Mouse (Mus musculus) myocyte (in vitro differentiated cells): ENCODE data around the gene Rpl9-ps6.

Experiments
- CEBPB ChIP-seq: IDR thresholded peaks from 2 replicates; pipeline ENCODE4 v1.6.1; 2011; ENCODE audit warnings: mild to moderate bottlenecking, moderate library complexity; ENCODE audit not compliant: poor library complexity, insufficient read depth, severe bottlenecking
- E2F4 ChIP-seq: IDR thresholded peaks from one replicate; pipeline ENCODE4 v1.6.1; 2011; ENCODE audit warnings: mild to moderate bottlenecking, control low read depth, moderate library complexity; ENCODE audit not compliant: insufficient read depth
- MAX ChIP-seq: IDR thresholded peaks from one replicate; pipeline ENCODE4 v1.6.1; 2011; ENCODE audit warnings: low read depth, mild to moderate bottlenecking, control low read depth
- MYOD1 ChIP-seq, 3 experiments: IDR thresholded peaks; one replicate each; pipeline ENCODE4 v1.6.1; 2011; ENCODE audit warnings: control low read depth in 2 of 3, low read depth in 2 of 3, mild to moderate bottlenecking in 2 of 3, moderate library complexity in 1 of 3; ENCODE audit not compliant: insufficient read length in 2 of 3, control insufficient read depth in 1 of 3
- POLR2A ChIP-seq: IDR thresholded peaks from one replicate; pipeline ENCODE4 v1.6.1; 2011; ENCODE audit warnings: low read depth, mild to moderate bottlenecking, control low read depth, moderate library complexity; ENCODE audit not compliant: insufficient read length
- POLR2AphosphoS2 ChIP-seq: IDR thresholded peaks from one replicate; pipeline ENCODE4 v1.6.1; 2011; ENCODE audit warnings: low read depth, control low read depth; ENCODE audit not compliant: insufficient read length
- TCF12 ChIP-seq: IDR thresholded peaks from one replicate; pipeline ENCODE4 v1.6.1; 2011; ENCODE audit warnings: mild to moderate bottlenecking, control low read depth; ENCODE audit not compliant: poor library complexity, insufficient read depth, severe bottlenecking
- TCF3 ChIP-seq: IDR thresholded peaks from one replicate; pipeline ENCODE4 v1.6.1; 2011; ENCODE audit warnings: low read depth, control low read depth; ENCODE audit not compliant: insufficient read length
- USF1 ChIP-seq: IDR thresholded peaks from one replicate; pipeline ENCODE4 v1.6.1; 2011; ENCODE audit warnings: low read depth, mild to moderate bottlenecking, control low read depth, moderate library complexity

GRCm38 (mm10) chr19:32492981-32493380 lies 26.6 kb upstream of the Rpl9-ps6 start:
- no peak for TF ChIP-seq POLR2A
- TF ChIP-seq TCF3: no peak
- no peak for TF ChIP-seq USF1
- TF ChIP-seq MYOD1 (IDR thresholded peaks at IDR 0.05; ENCODE audit: control insufficient read depth in 1 of 3, insufficient read length in 2 of 3, low read depth in 2 of 3): no peak
- no peak for TF ChIP-seq POLR2AphosphoS2
- TF ChIP-seq E2F4: no peak
- TF ChIP-seq TCF12: no peak
- no peak for TF ChIP-seq MAX
- no peak for TF ChIP-seq CEBPB
